Mouse (Mus musculus): ENCODE measurements around the gene Efhd1. TPM values are rescaled to one million over a fixed set of nuclear protein-coding genes. Genes with fewer than 3 reads are reported as not detected.

The Efhd1 gene
- polyA plus RNA-seq, 2 experiments = not detected

GRCm38 (mm10) chr1:87272462-87272861, 8.3 kb downstream of the Efhd1 start:
- Histone ChIP-seq H3K27ac (no peak overlapping the region), H3K9me3 (ENCODE audit: control insufficient read depth, low read length) (no peaks in the 10 kb centered on the region), H3K4me2 (ENCODE audit: low read depth) (no peak overlapping the region), H3K36me3 (replicated peaks; ENCODE audit: control insufficient read depth, insufficient read depth, low read depth) (no peaks in the 10 kb centered on the region), H3K4me3 (ENCODE audit: insufficient read depth in 1 of 2, low read depth in 2 of 2, low read length in 2 of 2) (no peak overlapping the region), H3K27me3 (ENCODE audit: control insufficient read depth, insufficient read depth, low read length) (no peaks in the 10 kb centered on the region), H3K4me1 (replicated peaks; ENCODE audit: control insufficient read depth in 2 of 2, insufficient read depth in 2 of 2, low read length in 1 of 2) (no peaks in the 10 kb centered on the region), H3K9ac (replicated peaks) (no peak overlapping the region)
- no peak for TF ChIP-seq EP300 (IDR thresholded peaks at IDR 0.05; ENCODE audit: low read depth)
- 44% methylated on average over 3 of the region's 3 CpGs for WGBS (ENCODE audit: insufficient replicate concordance)
- ATAC-seq (ENCODE audit: insufficient read depth) (no peak), DNase-seq (ENCODE audit: low read depth in 3 of 3, low spot score in 3 of 3) (no peak)

GRCm38 (mm10) chr1:87273514-87273942, 9.4 kb downstream of the Efhd1 start:
- no peaks in the 10 kb centered on the region for H3K4me1 ChIP-seq (replicated peaks; ENCODE audit: control insufficient read depth in 2 of 2, insufficient read depth in 2 of 2, low read length in 1 of 2)
- DNase-seq (ENCODE audit: low read depth in 3 of 3, low spot score in 3 of 3) = no peak
- no peak for ATAC-seq (ENCODE audit: insufficient read depth)
- H3K9ac ChIP-seq (replicated peaks) = no peak overlapping the region
- H3K27ac ChIP-seq = no peak overlapping the region
- TF ChIP-seq CTCF (IDR thresholded peaks at IDR 0.05; ENCODE audit: low read depth) (no peak), EP300 (IDR thresholded peaks at IDR 0.05; ENCODE audit: low read depth) (no peak)
- H3K27me3 ChIP-seq (ENCODE audit: control insufficient read depth, insufficient read depth, low read length) = no peaks in the 10 kb centered on the region
- H3K36me3 ChIP-seq (replicated peaks; ENCODE audit: control insufficient read depth, insufficient read depth, low read depth) = no peaks in the 10 kb centered on the region
- H3K4me2 ChIP-seq (ENCODE audit: low read depth) = no peak overlapping the region
- 73% methylated on average over 3 of the region's 3 CpGs for WGBS (ENCODE audit: insufficient replicate concordance)
- no peaks in the 10 kb centered on the region for H3K9me3 ChIP-seq (ENCODE audit: control insufficient read depth, low read length)
- H3K4me3 ChIP-seq (ENCODE audit: insufficient read depth in 1 of 2, low read depth in 2 of 2, low read length in 2 of 2) = no peak overlapping the region

- no peaks in the 10 kb centered on the region for H3K4me1 ChIP-seq (replicated peaks; ENCODE audit: control insufficient read depth in 2 of 2, insufficient read depth in 2 of 2, low read length in 1 of 2)
- H3K36me3 ChIP-seq (replicated peaks; ENCODE audit: control insufficient read depth, insufficient read depth, low read depth) = no peaks in the 10 kb centered on the region
- 52% methylated on average over 4 of the region's 4 CpGs for WGBS (ENCODE audit: insufficient replicate concordance)
- ATAC-seq (ENCODE audit: insufficient read depth) = no peak
- H3K27me3 ChIP-seq (ENCODE audit: control insufficient read depth, insufficient read depth, low read length) = no peaks in the 10 kb centered on the region
- H3K9ac ChIP-seq (replicated peaks) = no peak overlapping the region
- H3K27ac ChIP-seq = no peak overlapping the region
- H3K4me3 ChIP-seq (ENCODE audit: insufficient read depth in 1 of 2, low read depth in 2 of 2, low read length in 2 of 2) = no peak overlapping the region
- no peaks in the 10 kb centered on the region for H3K9me3 ChIP-seq (ENCODE audit: control insufficient read depth, low read length)
- H3K4me2 ChIP-seq (ENCODE audit: low read depth) = no peak overlapping the region
- DNase-seq (ENCODE audit: low read depth in 3 of 3, low spot score in 3 of 3) = no peak
- no peak for TF ChIP-seq CTCF (IDR thresholded peaks at IDR 0.05; ENCODE audit: low read depth)
- no peak for TF ChIP-seq EP300 (IDR thresholded peaks at IDR 0.05; ENCODE audit: low read depth)
Measured at GRCm38 (mm10) chr1:87274134-87274533, 10.0 kb downstream of the Efhd1 start.

GRCm38 (mm10) chr1:87275151-87275550, 11.0 kb downstream of the Efhd1 start:
- H3K36me3 ChIP-seq (replicated peaks; ENCODE audit: control insufficient read depth, insufficient read depth, low read depth) = no peaks in the 10 kb centered on the region
- DNase-seq (ENCODE audit: low read depth in 3 of 3, low spot score in 3 of 3) (no peak), ATAC-seq (ENCODE audit: insufficient read depth) (no peak)
- no peak overlapping the region for H3K4me2 ChIP-seq (ENCODE audit: low read depth)
- no peak for TF ChIP-seq EP300 (IDR thresholded peaks at IDR 0.05; ENCODE audit: low read depth)
- no peak for TF ChIP-seq CTCF (IDR thresholded peaks at IDR 0.05; ENCODE audit: low read depth)
- WGBS (ENCODE audit: insufficient replicate concordance) = 75% methylated on average over 12 of the region's 12 CpGs
- H3K4me1 ChIP-seq (replicated peaks; ENCODE audit: control insufficient read depth in 2 of 2, insufficient read depth in 2 of 2, low read length in 1 of 2) = no peaks in the 10 kb centered on the region
- H3K27ac ChIP-seq = no peak overlapping the region
- H3K9me3 ChIP-seq (ENCODE audit: control insufficient read depth, low read length) = no peaks in the 10 kb centered on the region
- H3K4me3 ChIP-seq (ENCODE audit: insufficient read depth in 1 of 2, low read depth in 2 of 2, low read length in 2 of 2) = no peak overlapping the region
- H3K9ac ChIP-seq (replicated peaks) = no peak overlapping the region
- H3K27me3 ChIP-seq (ENCODE audit: control insufficient read depth, insufficient read depth, low read length) = no peaks in the 10 kb centered on the region

- DNase-seq (ENCODE audit: low read depth in 3 of 3, low spot score in 3 of 3) (no peak), ATAC-seq (ENCODE audit: insufficient read depth) (no peak)
- 43% methylated on average over 2 of the region's 2 CpGs for WGBS (ENCODE audit: insufficient replicate concordance)
- TF ChIP-seq CTCF (IDR thresholded peaks at IDR 0.05; ENCODE audit: low read depth) = no peak
- Histone ChIP-seq H3K36me3 (replicated peaks; ENCODE audit: control insufficient read depth, insufficient read depth, low read depth) (no peaks in the 10 kb centered on the region), H3K27ac (no peak overlapping the region), H3K9ac (replicated peaks) (no peak overlapping the region), H3K4me2 (ENCODE audit: low read depth) (no peak overlapping the region), H3K9me3 (ENCODE audit: control insufficient read depth, low read length) (no peaks in the 10 kb centered on the region), H3K4me3 (ENCODE audit: insufficient read depth in 1 of 2, low read depth in 2 of 2, low read length in 2 of 2) (no peak overlapping the region), H3K27me3 (ENCODE audit: control insufficient read depth, insufficient read depth, low read length) (no peaks in the 10 kb centered on the region), H3K4me1 (replicated peaks; ENCODE audit: control insufficient read depth in 2 of 2, insufficient read depth in 2 of 2, low read length in 1 of 2) (no peaks in the 10 kb centered on the region)
Measured at GRCm38 (mm10) chr1:87276056-87276455, 11.9 kb downstream of the Efhd1 start.
